Mouse (Mus musculus) liver, adult 2 months (tissue): Measurements from ENCODE around the gene Cacna1c.

Source experiments
- CTCF ChIP-seq: fragments of 200-500 bp; IDR thresholded peaks from 2 replicates; pipeline ENCODE4 v1.5.1; 2011; ENCODE audit warnings: low read depth, low read length, control low read depth
- POLR2A ChIP-seq: fragments of 200-500 bp; IDR thresholded peaks from 2 replicates; pipeline ENCODE4 v1.6.1; 2011; ENCODE audit warnings: low read length, control low read depth; ENCODE audit not compliant: insufficient read depth; ENCODE audit errors: extremely low read depth

- TF ChIP-seq POLR2A, result no peak
- peak; percentile 33; the same call in 1 of the 2 replicates for TF ChIP-seq CTCF
Observed at GRCm38 (mm10) chr6:118605974-118606373, 590.2 kb downstream of the Cacna1c start.
